Mouse (Mus musculus) ZHBTc4 (cell line): ENCODE results near the gene Prim2.

ENCODE experiments used
- DNase-seq: peaks from one replicate; pipeline ENCODE4 v3.0.0-alpha.2; 2011; ENCODE audit warnings: low read depth, low spot score

Prim2 gene

GRCm38 (mm10) chr1:33551350-33551749 is 118.2 kb downstream of the Prim2 start:
- no peak for DNase-seq

DNA sequence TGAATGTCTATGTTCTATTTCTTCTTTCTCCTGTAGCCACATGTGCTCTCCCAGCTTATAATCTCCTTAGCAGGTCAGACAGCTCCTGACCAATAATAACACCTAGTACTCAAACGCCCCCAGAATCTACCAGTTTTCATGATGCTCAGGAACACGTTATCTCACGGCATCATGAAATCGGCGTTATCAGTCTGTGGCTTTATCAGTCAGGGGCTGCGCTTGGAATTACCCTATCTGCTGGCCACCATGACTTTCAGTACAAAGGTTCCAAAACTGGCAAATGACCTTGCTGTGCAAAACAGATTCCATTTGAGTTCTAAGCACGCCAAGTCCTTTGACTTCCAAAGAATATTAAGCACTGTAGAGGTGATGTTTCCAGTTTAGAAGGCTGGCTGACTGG is 127.9 kb downstream of the Prim2 start:
- DNase-seq, result no peak

GRCm38 (mm10) chr1:33537948-33538347 is 131.6 kb downstream of the Prim2 start:
- no peak for DNase-seq

- peak; percentile 55 for DNase-seq
These were observed 133.2 kb downstream of the Prim2 start for GRCm38 (mm10) chr1:33536272-33537004.

- no peak for DNase-seq
These were observed 134.4 kb downstream of the Prim2 start for GRCm38 (mm10) chr1:33535140-33535686.

GRCm38 (mm10) chr1:33531860-33532259 is 137.7 kb downstream of the Prim2 start:
- DNase-seq, result no peak

GRCm38 (mm10) chr1:33531097-33531856 is 138.3 kb downstream of the Prim2 start:
- peak; percentile 25 for DNase-seq

GRCm38 (mm10) chr1:33530491-33530890 is 139.1 kb downstream of the Prim2 start:
- no peak for DNase-seq

DNA sequence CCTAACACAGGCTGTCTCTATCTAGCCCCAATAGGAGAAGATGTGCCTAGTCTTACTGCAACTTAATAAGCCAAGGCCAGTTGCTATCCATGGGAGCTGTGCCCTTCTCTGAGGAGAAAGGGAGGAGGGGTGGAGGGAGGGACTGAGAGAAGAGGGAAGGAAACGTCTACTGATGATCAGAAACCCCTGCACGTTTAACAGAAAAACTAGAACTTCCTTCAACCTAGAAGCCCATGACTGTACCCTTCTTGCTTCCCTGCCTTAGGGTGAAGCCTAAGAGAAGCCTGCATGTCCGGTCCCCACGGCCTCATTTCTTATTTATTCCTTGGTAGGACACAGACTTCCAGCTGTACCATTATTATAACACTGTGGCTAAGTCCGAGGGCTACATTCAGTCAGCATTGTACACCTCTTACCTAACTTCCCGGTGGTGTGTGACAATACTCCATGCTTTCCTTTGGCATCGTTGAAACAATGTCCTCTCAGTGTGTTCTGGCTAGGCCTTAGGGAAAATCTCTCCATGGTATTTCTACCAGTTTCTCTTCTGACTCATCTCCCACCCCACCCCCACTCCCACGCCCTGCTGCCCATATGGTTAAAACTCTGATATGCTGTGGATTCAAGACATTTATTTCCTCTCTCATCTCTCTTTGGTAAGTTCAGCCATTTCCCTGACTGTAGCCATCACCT is 139.9 kb downstream of the Prim2 start:
- no peak for DNase-seq

DNA sequence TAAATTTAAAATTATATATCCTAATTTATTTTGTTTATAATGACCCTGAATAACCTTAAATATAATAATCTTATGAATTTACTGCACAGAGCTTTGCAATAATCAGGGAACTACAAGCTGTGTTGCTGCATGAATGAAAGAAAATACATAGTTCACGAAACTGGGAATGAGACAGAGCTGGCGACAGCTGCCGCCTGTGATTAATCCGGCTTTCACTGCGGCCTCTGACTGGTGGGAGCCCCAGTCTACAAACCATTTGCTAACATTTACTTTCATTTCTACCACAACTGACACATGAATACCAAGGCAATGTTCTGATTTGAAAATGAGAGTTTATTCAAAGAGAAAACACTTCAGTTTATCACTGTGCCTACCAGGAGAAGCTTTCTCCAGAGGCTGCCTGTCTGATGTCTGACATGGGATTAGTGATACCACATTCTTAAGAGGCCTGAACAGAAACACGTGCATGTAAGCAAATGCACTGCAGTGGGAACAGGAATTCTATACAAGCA is 142.2 kb downstream of the Prim2 start:
- DNase-seq, result no peak

- no peak for DNase-seq
These were observed 146.4 kb downstream of the Prim2 start for GRCm38 (mm10) chr1:33523223-33523622.

DNA sequence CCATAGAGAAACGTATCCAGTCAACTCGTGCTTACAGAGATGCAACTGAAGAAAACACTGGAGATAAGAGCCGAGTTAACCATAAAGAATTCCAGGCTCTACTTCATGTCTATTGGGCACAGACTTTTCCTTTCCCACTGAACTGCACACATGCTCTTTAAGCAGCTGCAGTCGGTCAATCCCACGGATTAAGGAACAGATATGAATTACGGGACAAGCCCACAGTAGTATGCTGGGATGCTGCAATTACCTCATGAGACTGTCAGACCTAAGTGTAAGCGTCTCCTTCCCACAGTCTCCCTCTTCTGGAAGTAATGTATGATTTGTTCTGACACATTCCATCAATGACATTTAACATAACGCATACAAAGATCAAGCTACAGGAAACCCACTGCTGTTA is 154.5 kb downstream of the Prim2 start:
- DNase-seq, result no peak

DNA sequence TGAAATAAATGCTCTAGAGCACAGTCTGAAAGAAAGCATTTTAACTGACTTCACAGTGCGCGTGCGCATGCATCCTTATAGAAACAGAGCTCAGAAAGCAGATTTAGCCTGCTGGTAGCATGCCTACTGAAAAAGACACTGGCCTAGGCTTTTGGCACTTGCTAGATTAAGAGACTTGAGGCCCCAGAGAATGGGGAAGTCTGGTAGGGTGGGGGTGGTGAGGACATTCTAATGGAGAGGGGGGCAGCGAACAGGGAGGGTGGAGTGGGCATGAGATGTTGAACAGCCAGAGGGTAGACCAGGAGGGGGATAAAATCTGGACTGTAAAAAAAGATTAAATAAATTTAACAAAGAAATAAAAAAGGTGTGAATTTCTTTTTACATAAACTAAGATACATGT is 158.3 kb downstream of the Prim2 start:
- DNase-seq, result no peak

DNA sequence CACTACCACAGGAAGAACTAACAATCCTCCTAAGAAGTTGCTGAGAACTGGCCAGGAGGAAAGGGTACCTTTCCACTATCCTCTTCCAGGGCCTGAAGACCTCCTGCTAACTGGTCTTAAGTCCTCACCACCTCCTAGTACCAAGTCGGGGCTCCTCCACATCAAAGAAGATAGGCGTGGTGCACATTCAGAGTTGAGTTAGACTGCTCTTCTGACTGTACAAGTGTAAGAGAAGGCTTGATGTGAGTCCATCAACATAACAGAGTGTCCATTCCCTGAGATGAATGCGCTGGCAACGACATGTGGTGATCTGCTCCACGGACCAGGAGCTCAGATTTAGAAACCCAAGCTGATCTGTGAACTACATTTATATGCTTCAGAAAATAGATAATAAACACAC is 165.2 kb downstream of the Prim2 start:
- peak; percentile 76 for DNase-seq

- no peak for DNase-seq
These were observed 166.7 kb downstream of the Prim2 start for GRCm38 (mm10) chr1:33502890-33503289.

GRCm38 (mm10) chr1:33502298-33502697 is 167.3 kb downstream of the Prim2 start:
- DNase-seq, result peak; percentile 14

DNA sequence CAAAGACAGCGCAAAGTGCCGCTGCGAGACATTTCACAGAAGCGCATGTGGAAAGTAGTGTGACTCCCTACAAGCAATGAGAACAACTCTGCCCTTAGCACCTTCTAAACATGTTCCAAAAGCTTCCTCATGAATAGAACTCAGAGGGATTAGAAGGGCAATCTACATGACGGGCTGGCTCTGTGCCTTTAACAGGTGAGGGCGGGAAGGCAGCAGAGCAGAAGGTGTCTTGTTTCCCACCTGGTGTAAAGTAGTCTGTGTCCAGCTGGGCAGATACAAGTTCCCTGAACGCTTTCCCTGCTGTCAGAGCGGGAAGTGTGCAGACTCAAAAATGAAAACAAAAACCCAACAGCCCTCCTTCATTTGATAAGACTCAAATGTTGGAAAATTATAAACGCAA is 169.5 kb downstream of the Prim2 start:
- DNase-seq, result no peak

- DNase-seq, result no peak
These were observed 170.0 kb downstream of the Prim2 start for GRCm38 (mm10) chr1:33499603-33500002.

- no peak for DNase-seq
These were observed 173.5 kb downstream of the Prim2 start for GRCm38 (mm10) chr1:33496128-33496527.

DNA sequence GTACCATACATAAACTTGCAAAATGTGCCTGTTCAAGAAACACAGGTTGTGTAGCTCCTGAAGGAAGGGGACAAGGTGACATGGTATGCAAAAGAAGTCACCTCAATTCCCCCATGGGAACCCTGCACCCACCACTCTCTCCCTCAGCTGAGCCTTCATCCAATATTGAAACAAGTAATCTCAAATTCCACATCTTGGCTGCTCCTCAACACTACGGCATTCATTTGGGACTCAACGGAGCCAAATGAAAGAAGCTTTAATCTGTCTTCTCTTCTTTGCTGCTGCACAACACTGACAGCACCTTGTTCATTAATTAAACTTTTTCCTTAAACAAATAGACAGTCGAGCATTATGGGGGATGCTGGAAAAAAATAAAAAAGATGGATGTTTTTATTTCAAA is 174.0 kb downstream of the Prim2 start:
- DNase-seq, result no peak

- DNase-seq, result no peak
These were observed 174.4 kb downstream of the Prim2 start for GRCm38 (mm10) chr1:33495203-33495553.
